Mouse (Mus musculus) limb, embryonic 11.5 days (tissue): ENCODE data around the gene Rpl35. TPM values are rescaled to one million over a fixed set of nuclear protein-coding genes. Genes with fewer than 3 reads are reported as not detected.
A peak's percentile ranks its signal among the peaks of the same experiment; 100 is the strongest.

Source experiments
- ATAC-seq: fragments of 200-750 bp; cut with Nextera tagmentation; 2 replicates; pipeline ENCODE4 v1.8.0; 2017; ENCODE audit warnings: low read depth; ENCODE audit not compliant: insufficient number of reproducible peaks, low FRiP score, low TSS enrichment
- DNase-seq: peaks from one replicate; pipeline ENCODE4 v3.0.0-alpha.2; 2015; ENCODE audit warnings: low spot score
- H3K27ac ChIP-seq: fragments of 300-500 bp; sonication (generic); replicated peaks from 2 replicates; pipeline ENCODE4 v1.5.1; 2014; ENCODE audit warnings: low read depth, mild to moderate bottlenecking, low read length
- H3K27me3 ChIP-seq: fragments of 300-500 bp; sonication (generic); 2 replicates; pipeline ENCODE4 v1.6.1; 2014; ENCODE audit warnings: mild to moderate bottlenecking, low read length, mixed read lengths; ENCODE audit not compliant: control insufficient read depth, insufficient read depth
- H3K36me3 ChIP-seq: fragments of 300-500 bp; sonication (generic); 2 replicates; pipeline ENCODE4 v1.6.1; 2014; ENCODE audit warnings: mild to moderate bottlenecking, low read length, moderate library complexity, mixed read lengths; ENCODE audit not compliant: control insufficient read depth, insufficient read depth
- H3K4me1 ChIP-seq: fragments of 300-500 bp; sonication (generic); 2 replicates; pipeline ENCODE4 v1.6.1; 2014; ENCODE audit warnings: low read length, mixed read lengths; ENCODE audit not compliant: control insufficient read depth, insufficient read depth
- H3K4me2 ChIP-seq: fragments of 300-500 bp; sonication (generic); 2 replicates; pipeline ENCODE4 v1.6.1; 2014; ENCODE audit warnings: low read depth, mild to moderate bottlenecking, moderate library complexity; ENCODE audit not compliant: severe bottlenecking
- H3K4me3 ChIP-seq: fragments of 300-500 bp; sonication (generic); 2 replicates; pipeline ENCODE4 v1.5.1; 2014; ENCODE audit warnings: low read depth, low read length
- H3K9ac ChIP-seq: fragments of 300-500 bp; sonication (generic); 2 replicates; pipeline ENCODE4 v1.6.1; 2014; ENCODE audit warnings: mild to moderate bottlenecking, low read length
- H3K9me3 ChIP-seq: fragments of 300-500 bp; sonication (generic); 2 replicates; pipeline ENCODE4 v1.6.1; 2016; ENCODE audit warnings: low read length; ENCODE audit not compliant: control insufficient read depth
- WGBS: fragments of 180-500 bp; shearing (Covaris S2); extraction: QIAGEN DNeasy Blood & Tissue Kit; methylation state at CpG from one replicate; pipeline ENCODE4 v1.1.7; 2014; 5-methylcytosine and 5-hydroxymethylcytosine counted together
- polyA plus RNA-seq: library from polyadenylated mRNA; unstranded; fragments of >200 nt; fragmentation: Nextera tagmentation; extraction: Ambion mirVana; gene quantifications from 2 replicates; pipeline ENCODE4 v1.2.1, GENCODE M21; 2014

The Rpl35 gene
- 1,159 and 1,170 TPM in 2 replicates for polyA plus RNA-seq

GRCm38 (mm10) chr2:39005574-39006079, at the start of gene Rpl35:
Gene Rpl35, minus strand, starts transcription at chr2:39005624.
- Histone ChIP-seq H3K36me3 (peaks cover 22% of the 10 kb centered on the region), H3K27me3 (no peaks in the 10 kb centered on the region), H3K4me3 (peak within 1 kb of the TSS; percentile 76), H3K4me1 (peaks cover 22% of the 10 kb centered on the region), H3K4me2 (peak within 1 kb of the TSS; percentile 94), H3K9me3 (no peaks in the 10 kb centered on the region), H3K27ac (peak within 1 kb of the TSS; percentile 77; the same call in 1 of the 2 replicates), H3K9ac (peak within 1 kb of the TSS; percentile 84)
- 12% methylated on average over 15 of the region's 15 CpGs for WGBS
- no peak for ATAC-seq
- peak; percentile 61 for DNase-seq

- no peaks in the 10 kb centered on the region for H3K9me3 ChIP-seq
- no peak overlapping the region for H3K9ac ChIP-seq
- no peaks in the 10 kb centered on the region for H3K4me1 ChIP-seq
- H3K4me2 ChIP-seq = no peak overlapping the region
- no peak for DNase-seq
- no peak for ATAC-seq
- 87% methylated on average over 1 of the region's 1 CpGs for WGBS
- no peaks in the 10 kb centered on the region for H3K27me3 ChIP-seq
- H3K4me3 ChIP-seq = no peak overlapping the region
- peaks cover 12% of the 10 kb centered on the region; the same call in 1 of the 2 replicates for H3K36me3 ChIP-seq
- no peak overlapping the region for H3K27ac ChIP-seq
Measured at GRCm38 (mm10) chr2:39048515-39048914, 43.1 kb upstream of the Rpl35 start.

GRCm38 (mm10) chr2:39040215-39040614, 34.8 kb upstream of the Rpl35 start:
- ATAC-seq (no peak), DNase-seq (no peak)
- WGBS = 89% methylated on average over 1 of the region's 1 CpGs

GRCm38 (mm10) chr2:39031611-39032010, 26.2 kb upstream of the Rpl35 start:
- ATAC-seq = no peak
- Histone ChIP-seq H3K9me3 (no peaks in the 10 kb centered on the region), H3K4me3 (no peak overlapping the region), H3K27ac (no peak overlapping the region), H3K9ac (no peak overlapping the region), H3K4me2 (no peak overlapping the region), H3K4me1 (no peaks in the 10 kb centered on the region), H3K36me3 (peaks cover 26% of the 10 kb centered on the region), H3K27me3 (no peaks in the 10 kb centered on the region)
- 94% methylated on average over 1 of the region's 1 CpGs for WGBS
- no peak for DNase-seq

More at GRCm38 (mm10) chr2:39040215-39040614, 34.8 kb upstream of the Rpl35 start:
- Histone ChIP-seq H3K36me3 (peaks cover 3% of the 10 kb centered on the region; the same call in 1 of the 2 replicates), H3K4me2 (no peak overlapping the region), H3K27ac (no peak overlapping the region), H3K9ac (no peak overlapping the region), H3K9me3 (no peaks in the 10 kb centered on the region), H3K4me1 (no peaks in the 10 kb centered on the region), H3K27me3 (no peaks in the 10 kb centered on the region), H3K4me3 (no peak overlapping the region)

GRCm38 (mm10) chr2:39020004-39020403, 14.6 kb upstream of the Rpl35 start:
- peaks cover 33% of the 10 kb centered on the region for H3K36me3 ChIP-seq
- H3K27ac ChIP-seq = no peak overlapping the region
- no peaks in the 10 kb centered on the region for H3K9me3 ChIP-seq
- ATAC-seq (no peak), DNase-seq (no peak)
- no peaks in the 10 kb centered on the region for H3K4me1 ChIP-seq
- H3K9ac ChIP-seq = no peak overlapping the region
- no peaks in the 10 kb centered on the region for H3K27me3 ChIP-seq
- no peak overlapping the region for H3K4me2 ChIP-seq
- WGBS = 76% methylated on average over 1 of the region's 1 CpGs
- no peak overlapping the region for H3K4me3 ChIP-seq

GRCm38 (mm10) chr2:39016581-39016980, 11.2 kb upstream of the Rpl35 start:
- DNase-seq (no peak), ATAC-seq (no peak)
- no peaks in the 10 kb centered on the region for H3K9me3 ChIP-seq
- H3K4me1 ChIP-seq = no peaks in the 10 kb centered on the region
- H3K27ac ChIP-seq = no peak overlapping the region
- no peak overlapping the region for H3K4me2 ChIP-seq
- no peaks in the 10 kb centered on the region for H3K27me3 ChIP-seq
- WGBS = 75% methylated on average over 3 of the region's 3 CpGs
- H3K36me3 ChIP-seq = peaks cover 29% of the 10 kb centered on the region
- no peak overlapping the region for H3K4me3 ChIP-seq
- no peak overlapping the region for H3K9ac ChIP-seq

GRCm38 (mm10) chr2:39012768-39013279, 7.4 kb upstream of the Rpl35 start:
- ATAC-seq = no peak
- Histone ChIP-seq H3K4me2 (no peak overlapping the region), H3K27me3 (no peaks in the 10 kb centered on the region), H3K9ac (no peak overlapping the region), H3K4me1 (peaks cover 8% of the 10 kb centered on the region), H3K27ac (no peak overlapping the region), H3K9me3 (no peaks in the 10 kb centered on the region), H3K4me3 (no peak overlapping the region), H3K36me3 (peaks cover 15% of the 10 kb centered on the region)
- no peak for DNase-seq
- WGBS = 89% methylated on average over 7 of the region's 7 CpGs

- Histone ChIP-seq H3K9ac (no peak overlapping the region), H3K27me3 (no peaks in the 10 kb centered on the region), H3K4me2 (no peak overlapping the region), H3K4me1 (peaks cover 8% of the 10 kb centered on the region), H3K27ac (no peak overlapping the region), H3K36me3 (peaks cover 15% of the 10 kb centered on the region), H3K9me3 (no peaks in the 10 kb centered on the region), H3K4me3 (no peak overlapping the region)
- 88% methylated on average over 3 of the region's 3 CpGs for WGBS
- DNase-seq (no peak), ATAC-seq (no peak)
Measured at GRCm38 (mm10) chr2:39011971-39012370, 6.5 kb upstream of the Rpl35 start.

GRCm38 (mm10) chr2:39011264-39011663, 5.8 kb upstream of the Rpl35 start:
- Histone ChIP-seq H3K9ac (no peak overlapping the region), H3K4me2 (no peak overlapping the region), H3K27ac (no peak overlapping the region), H3K4me1 (peaks cover 8% of the 10 kb centered on the region), H3K27me3 (no peaks in the 10 kb centered on the region), H3K36me3 (peaks cover 11% of the 10 kb centered on the region), H3K4me3 (no peak overlapping the region), H3K9me3 (no peaks in the 10 kb centered on the region)
- no peak for ATAC-seq
- DNase-seq = no peak
